7 mouse cellular contexts compared by ENCODE assay signal in genomic region chr3:70482521-70482920, GRCm38 (mm10).
DNase-seq lines count a peak whose midpoint lies in the region; ATAC-seq lines count a peak whose summit lies in the region.

No protein-coding gene starts in this region.

- no peak overlapping the region for H3K4me2 ChIP-seq in hindbrain, embryonic 11.5 days (replicated peaks; ENCODE audit: low read depth, low read length)

- no peaks in the 10 kb centered on the region for H3K27me3 ChIP-seq in hindbrain, embryonic 11.5 days (ENCODE audit: control insufficient read depth, insufficient read depth, low read length)

- peak; percentile 12 for DNase-seq in lung, postnatal 10 days
- DNase-seq in lung, adult 18-20 months, result no peak
- peak; percentile 27 for DNase-seq in embryo, embryonic 10 days (ENCODE audit: low spot score)
- peak; percentile 35 for DNase-seq in hindbrain, embryonic 11.5 days (ENCODE audit: low spot score)
- DNase-seq in left cerebral cortex, adult 18-20 months (ENCODE audit: low spot score in 2 of 2), result peak; percentile 41 to 56
- peak; percentile 51 for DNase-seq in ovary, postnatal 36 days (ENCODE audit: low spot score)
- DNase-seq in spleen, postnatal 14 days (ENCODE audit: low spot score in 2 of 2), result no peak

- no peaks in the 10 kb centered on the region for H3K9me3 ChIP-seq in hindbrain, embryonic 11.5 days (ENCODE audit: control insufficient read depth, low read length)

- H3K36me3 ChIP-seq in hindbrain, embryonic 11.5 days (ENCODE audit: control insufficient read depth, insufficient read depth, low read length), result no peaks in the 10 kb centered on the region

- H3K4me3 ChIP-seq in hindbrain, embryonic 11.5 days (ENCODE audit: low read depth, low read length), result no peak overlapping the region

- ATAC-seq in hindbrain, embryonic 11.5 days (ENCODE audit: low FRiP score), result peak; percentile 85

- H3K9ac ChIP-seq in hindbrain, embryonic 11.5 days (ENCODE audit: low read depth, low read length), result no peak overlapping the region

- no peaks in the 10 kb centered on the region for H3K4me1 ChIP-seq in hindbrain, embryonic 11.5 days (replicated peaks; ENCODE audit: control insufficient read depth, insufficient read depth, low read length)

- H3K27ac ChIP-seq in hindbrain, embryonic 11.5 days (ENCODE audit: low read depth, low read length), result no peak overlapping the region

- WGBS in hindbrain, embryonic 11.5 days, result 56% methylated on average over 9 of the region's 9 CpGs

Comparison
In these comparisons a context has a peak if more than half of its experiments do, and no peak if none do; other contexts are left out.
1. DNase-seq: peak in lung, postnatal 10 days (single experiment), embryo, embryonic 10 days (single experiment), hindbrain, embryonic 11.5 days (single experiment), left cerebral cortex, adult 18-20 months (2 of 2) and ovary, postnatal 36 days (single experiment); none in lung, adult 18-20 months (0 of 2) and spleen, postnatal 14 days (0 of 2).